In the genomic region with DNA sequence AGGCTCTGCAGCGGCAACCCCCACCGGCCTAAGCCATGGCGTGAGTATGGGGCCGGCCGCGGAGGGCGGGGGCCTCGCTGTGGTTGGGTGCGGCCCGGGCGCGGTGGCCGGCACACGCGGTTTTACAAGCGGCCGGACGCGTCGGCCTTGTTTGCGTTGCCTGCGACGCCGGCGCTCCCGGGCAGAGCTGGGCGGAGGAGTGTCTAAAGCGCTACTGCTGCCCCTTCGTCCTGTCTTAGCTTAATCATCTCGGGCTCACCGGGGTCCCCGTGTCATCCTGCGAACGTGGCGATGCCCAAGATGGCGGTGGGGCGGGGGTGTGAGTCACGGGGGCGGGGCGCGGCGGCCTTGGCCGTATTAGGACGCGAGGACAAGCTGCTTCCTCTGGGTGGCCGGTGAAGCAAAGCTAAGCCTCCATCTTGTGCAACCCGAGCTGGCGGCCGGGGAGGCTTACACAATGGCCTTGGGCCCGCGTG, we compare ENCODE assay signal across 8 mouse cellular contexts. TPM values are rescaled to one million over a fixed set of nuclear protein-coding genes. Genes with fewer than 3 reads are reported as not detected.
DNase-seq lines count a peak whose midpoint lies in the region; ATAC-seq lines count a peak whose summit lies in the region.

No protein-coding gene starts in this region.

- peak overlapping the region; percentile 100 for H3K27ac ChIP-seq in embryonic facial prominence, embryonic 10.5 days (replicated peaks)
- H3K27ac ChIP-seq in liver, embryonic 13.5 days, result peak overlapping the region; percentile 99

- H3K4me2 ChIP-seq in liver, embryonic 13.5 days, result peak overlapping the region; percentile 94

- peak; percentile 30 for ATAC-seq in liver, embryonic 13.5 days (ENCODE audit: low read depth)

- under 1% methylated on average over 51 of the region's 51 CpGs for WGBS in embryonic facial prominence, embryonic 10.5 days
- WGBS in liver, embryonic 13.5 days (ENCODE audit: insufficient replicate concordance), result under 1% methylated on average over 51 of the region's 51 CpGs

- peak; percentile 94 for DNase-seq in 416B (ENCODE audit: low read depth)
- DNase-seq in adrenal gland, postnatal 25 days, result peak; percentile 88
- peak; percentile 91 for DNase-seq in embryonic facial prominence, embryonic 10.5 days (ENCODE audit: low spot score)
- DNase-seq in heart, adult 18-20 months, result peak; percentile 83 to 87
- peak; percentile 78 for DNase-seq in kidney, adult 18-20 months
- DNase-seq in liver, embryonic 13.5 days, result peak; percentile 71
- DNase-seq in naive thymus-derived CD4-positive, alpha-beta T cell, adult 2 months (ENCODE audit: low read depth), result peak; percentile 72
- peak; percentile 93 for DNase-seq in splenic B cell, adult 2 months (ENCODE audit: low read depth, low spot score)

- H3K4me1 ChIP-seq in embryonic facial prominence, embryonic 10.5 days, result peaks cover 59% of the 10 kb centered on the region
- peaks cover 80% of the 10 kb centered on the region for H3K4me1 ChIP-seq in liver, embryonic 13.5 days (replicated peaks)

- no peaks in the 10 kb centered on the region for H3K9me3 ChIP-seq in embryonic facial prominence, embryonic 10.5 days
- no peaks in the 10 kb centered on the region for H3K9me3 ChIP-seq in liver, embryonic 13.5 days (replicated peaks)

- peaks cover 73% of the 10 kb centered on the region for H3K36me3 ChIP-seq in embryonic facial prominence, embryonic 10.5 days (replicated peaks)
- H3K36me3 ChIP-seq in liver, embryonic 13.5 days, result peaks cover 74% of the 10 kb centered on the region
- H3K36me3 ChIP-seq in splenic B cell, adult 2 months (ENCODE audit: control insufficient read depth, insufficient read depth, low read length, poor library complexity, severe bottlenecking), result peaks cover 23% of the 10 kb centered on the region

- peak overlapping the region; percentile 99 for H3K9ac ChIP-seq in liver, embryonic 13.5 days

- H3K27me3 ChIP-seq in embryonic facial prominence, embryonic 10.5 days (replicated peaks; ENCODE audit: low read depth, poor library complexity, severe bottlenecking), result no peaks in the 10 kb centered on the region
- no peaks in the 10 kb centered on the region for H3K27me3 ChIP-seq in liver, embryonic 13.5 days
- no peaks in the 10 kb centered on the region for H3K27me3 ChIP-seq in splenic B cell, adult 2 months (ENCODE audit: control insufficient read depth, insufficient read depth, low read length, poor library complexity, severe bottlenecking)

- peak overlapping the region; percentile 100 for H3K4me3 ChIP-seq in embryonic facial prominence, embryonic 10.5 days
- peak overlapping the region; percentile 79 for H3K4me3 ChIP-seq in liver, embryonic 13.5 days (replicated peaks)

RNA-seq across cellular contexts. Expression of gene Atf4, which starts 0.7 kb away (rescaled TPM):
- total RNA-seq in adrenal gland, postnatal 25 days (2021), result 194 and 214 TPM in 2 replicates
- polyA plus RNA-seq in embryonic facial prominence, embryonic 10.5 days (2016; fragmentation: Nextera tagmentation; extraction: Ambion mirVana), result 104 and 111 TPM in 2 replicates
- 10 to 100 TPM; 89.9 to 95.5 TPM for total RNA-seq in heart, adult 18-20 months (2021)
- polyA plus RNA-seq in liver, embryonic 13.5 days (2015; fragmentation: Nextera tagmentation; extraction: Ambion mirVana), result 138 and 152 TPM in 2 replicates

RNA-seq across cellular contexts. Expression of gene Rps19bp1, which starts 8.4 kb away (rescaled TPM):
- 36.2 and 37.9 TPM in 2 replicates for total RNA-seq in adrenal gland, postnatal 25 days (2021)
- polyA plus RNA-seq in embryonic facial prominence, embryonic 10.5 days (2016; fragmentation: Nextera tagmentation; extraction: Ambion mirVana), result 68.1 and 73.2 TPM in 2 replicates
- total RNA-seq in heart, adult 18-20 months (2021), result 10 to 100 TPM; 17.0 to 17.4 TPM
- 39.6 and 41.9 TPM in 2 replicates for polyA plus RNA-seq in liver, embryonic 13.5 days (2015; fragmentation: Nextera tagmentation; extraction: Ambion mirVana)

RNA-seq across cellular contexts. Expression of gene AC140267.1, which starts 20.0 kb away (rescaled TPM):
- 16.0 TPM in 1 of 2 replicates, not detected in the other for total RNA-seq in adrenal gland, postnatal 25 days (2021)
- polyA plus RNA-seq in embryonic facial prominence, embryonic 10.5 days (2016; fragmentation: Nextera tagmentation; extraction: Ambion mirVana), result not detected in 2 replicates
- 10 to 100 TPM in 1 of 2 experiments, 1 to 10 TPM in 1; 9.9 to 15.3 TPM for total RNA-seq in heart, adult 18-20 months (2021)
- polyA plus RNA-seq in liver, embryonic 13.5 days (2015; fragmentation: Nextera tagmentation; extraction: Ambion mirVana), result not detected in 2 replicates

RNA-seq across cellular contexts. Expression of gene Mief1, which starts 21.9 kb away (rescaled TPM):
- total RNA-seq in adrenal gland, postnatal 25 days (2021), result 40.2 and 50.5 TPM in 2 replicates
- polyA plus RNA-seq in embryonic facial prominence, embryonic 10.5 days (2016; fragmentation: Nextera tagmentation; extraction: Ambion mirVana), result 44.4 and 44.5 TPM in 2 replicates
- total RNA-seq in heart, adult 18-20 months (2021), result 10 to 100 TPM; 29.6 to 31.5 TPM
- 18.4 and 21.5 TPM in 2 replicates for polyA plus RNA-seq in liver, embryonic 13.5 days (2015; fragmentation: Nextera tagmentation; extraction: Ambion mirVana)

RNA-seq across cellular contexts. Expression of gene Cacna1i, which starts 31.4 kb away (rescaled TPM):
- total RNA-seq in adrenal gland, postnatal 25 days (2021), result 0.94 and 1.6 TPM in 2 replicates
- 0.02 and 0.03 TPM in 2 replicates for polyA plus RNA-seq in embryonic facial prominence, embryonic 10.5 days (2016; fragmentation: Nextera tagmentation; extraction: Ambion mirVana)
- total RNA-seq in heart, adult 18-20 months (2021), result under 1 TPM in 1 of 2 experiments, not detected in 1; 0.18 TPM
- polyA plus RNA-seq in liver, embryonic 13.5 days (2015; fragmentation: Nextera tagmentation; extraction: Ambion mirVana), result not detected in 2 replicates

Comparison
In these comparisons a context has a peak if more than half of its experiments do, and no peak if none do; other contexts are left out.
1. Peak in every context shown above with its lines: DNase-seq, ATAC-seq, H3K4me3 ChIP-seq and H3K27ac ChIP-seq.